Mouse (Mus musculus) midbrain, embryonic 13.5 days (tissue): ENCODE measurements around the gene Aspscr1. TPM values are rescaled to one million over a fixed set of nuclear protein-coding genes. Genes with fewer than 3 reads are reported as not detected.

Source experiments
- ATAC-seq: fragments of 200-750 bp; cut with Nextera tagmentation; 2 replicates; pipeline ENCODE4 v1.8.0; 2017; ENCODE audit warnings: mild to moderate bottlenecking, moderate TSS enrichment, moderate library complexity
- H3K27ac ChIP-seq: fragments of 300-500 bp; sonication (generic); 2 replicates; pipeline ENCODE4 v1.5.1; 2015; ENCODE audit warnings: inconsistent platforms, mild to moderate bottlenecking, moderate library complexity
- H3K27me3 ChIP-seq: fragments of 300-500 bp; sonication (generic); 2 replicates; pipeline ENCODE4 v1.6.1; 2015; ENCODE audit warnings: mild to moderate bottlenecking, inconsistent platforms
- H3K36me3 ChIP-seq: fragments of 300-500 bp; sonication (generic); 2 replicates; pipeline ENCODE4 v1.6.1; 2015; ENCODE audit warnings: mild to moderate bottlenecking, inconsistent platforms
- H3K4me1 ChIP-seq: fragments of 300-500 bp; sonication (generic); replicated peaks from 2 replicates; pipeline ENCODE4 v1.6.1; 2015; ENCODE audit warnings: inconsistent platforms
- H3K4me2 ChIP-seq: fragments of 300-500 bp; sonication (generic); replicated peaks from 2 replicates; pipeline ENCODE4 v1.6.1; 2015; ENCODE audit warnings: moderate library complexity, mild to moderate bottlenecking, inconsistent platforms
- H3K4me3 ChIP-seq: fragments of 300-500 bp; sonication (generic); replicated peaks from 2 replicates; pipeline ENCODE4 v1.5.1; 2015; ENCODE audit warnings: mild to moderate bottlenecking, inconsistent platforms
- H3K9ac ChIP-seq: fragments of 300-500 bp; sonication (generic); replicated peaks from 2 replicates; pipeline ENCODE4 v1.6.1; 2015; ENCODE audit warnings: mild to moderate bottlenecking, inconsistent platforms
- H3K9me3 ChIP-seq: fragments of 300-500 bp; sonication (generic); 2 replicates; pipeline ENCODE4 v1.6.1; 2016; ENCODE audit warnings: mild to moderate bottlenecking, inconsistent platforms
- WGBS: fragments of 180-500 bp; shearing (Covaris S2); methylation state at CpG from one replicate; pipeline ENCODE4 v1.1.7; 2015; 5-methylcytosine and 5-hydroxymethylcytosine counted together
- polyA plus RNA-seq: library from polyadenylated mRNA; unstranded; fragments of >200 nt; fragmentation: Nextera tagmentation; extraction: Ambion mirVana; gene quantifications from 2 replicates; pipeline ENCODE4 v1.2.1, GENCODE M21; 2015

The Aspscr1 gene
- polyA plus RNA-seq, 1 experiment from 2014 or later, result 154 TPM

- Histone ChIP-seq H3K36me3 (no peaks in the 10 kb centered on the region), H3K4me1 (peaks cover 23% of the 10 kb centered on the region), H3K27me3 (peaks cover 26% of the 10 kb centered on the region; the same call in 1 of the 2 replicates), H3K9ac (no peak overlapping the region; the same call in 1 of the 2 replicates), H3K4me2 (peak overlapping the region; percentile 36), H3K9me3 (no peaks in the 10 kb centered on the region), H3K4me3 (no peak overlapping the region), H3K27ac (no peak overlapping the region)
- WGBS, result 80% methylated on average over 35 of the region's 35 CpGs
- no peak for ATAC-seq
Measured at GRCm38 (mm10) chr11:120647047-120647830, 25.5 kb upstream of the Aspscr1 start.

DNA sequence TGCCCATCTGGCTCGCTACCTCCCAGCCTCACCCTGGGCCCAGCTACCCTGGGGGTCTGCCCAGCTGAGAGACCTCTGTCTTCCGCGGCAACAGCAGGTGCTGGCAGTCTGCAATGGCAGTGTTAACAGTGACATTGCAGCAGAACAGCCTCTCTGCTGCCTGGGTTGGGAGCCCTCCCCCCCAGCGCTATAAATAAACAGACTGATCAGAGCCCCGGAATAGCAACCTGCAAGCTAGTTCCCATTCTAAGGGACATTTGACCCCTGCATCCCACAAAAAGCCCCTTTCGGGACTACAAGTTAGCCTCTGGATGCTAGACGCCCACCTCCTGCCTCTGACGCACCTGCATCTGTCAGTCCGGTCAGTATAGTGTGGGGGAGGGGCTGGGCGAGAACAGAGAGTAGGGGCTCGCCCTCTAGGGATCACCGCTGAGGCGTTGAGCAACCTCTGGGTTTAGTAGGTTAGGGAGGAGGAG lies 24.7 kb upstream of the Aspscr1 start, which contains the start of gene Myadml2:
Gene Myadml2 (minus strand): TSS at position 158 of the 476 bp plus-strand sequence.
- H3K4me1 ChIP-seq, result peaks cover 15% of the 10 kb centered on the region
- no peak for ATAC-seq
- peak within 1 kb of the TSS; percentile 51 for H3K9ac ChIP-seq
- peaks cover 19% of the 10 kb centered on the region; the same call in 1 of the 2 replicates for H3K27me3 ChIP-seq
- no peaks in the 10 kb centered on the region for H3K9me3 ChIP-seq
- peak within 1 kb of the TSS; percentile 36 for H3K4me2 ChIP-seq
- WGBS, result 7% methylated on average over 13 of the region's 13 CpGs
- H3K36me3 ChIP-seq, result no peaks in the 10 kb centered on the region
- H3K4me3 ChIP-seq, result peak within 1 kb of the TSS; percentile 15
- no peak within 1 kb of the TSS for H3K27ac ChIP-seq

GRCm38 (mm10) chr11:120651872-120652271 lies 20.9 kb upstream of the Aspscr1 start:
- H3K9ac ChIP-seq, result no peak overlapping the region
- WGBS, result 69% methylated on average over 3 of the region's 3 CpGs
- no peaks in the 10 kb centered on the region for H3K9me3 ChIP-seq
- H3K27me3 ChIP-seq, result peaks cover 34% of the 10 kb centered on the region
- ATAC-seq, result no peak
- H3K4me2 ChIP-seq, result no peak overlapping the region
- H3K36me3 ChIP-seq, result no peaks in the 10 kb centered on the region
- peaks cover 9% of the 10 kb centered on the region for H3K4me1 ChIP-seq
- H3K4me3 ChIP-seq, result no peak overlapping the region
- H3K27ac ChIP-seq, result no peak overlapping the region

DNA sequence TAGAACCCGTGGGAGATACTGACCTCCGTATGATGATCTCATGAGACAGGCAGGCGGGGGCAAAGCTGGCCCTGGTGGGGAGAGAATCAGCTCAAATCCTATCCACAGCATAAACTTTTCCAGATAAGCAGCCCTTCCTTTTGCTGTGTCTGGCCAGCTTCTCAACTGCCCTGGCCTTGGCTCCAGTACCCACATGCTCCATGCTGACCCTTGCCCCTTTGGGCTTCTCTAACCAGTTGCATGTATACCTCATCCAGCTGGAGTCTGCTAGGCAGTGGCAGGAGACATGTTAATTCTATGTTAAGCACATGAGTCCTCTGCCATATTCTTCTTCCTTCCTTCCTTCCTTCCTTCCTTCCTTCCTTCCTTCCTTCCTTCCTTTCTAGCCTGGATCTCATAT lies 18.0 kb upstream of the Aspscr1 start:
- Histone ChIP-seq H3K9ac (no peak overlapping the region), H3K9me3 (no peaks in the 10 kb centered on the region), H3K4me1 (peaks cover 3% of the 10 kb centered on the region), H3K36me3 (no peaks in the 10 kb centered on the region), H3K4me3 (no peak overlapping the region), H3K27ac (no peak overlapping the region), H3K4me2 (no peak overlapping the region), H3K27me3 (peaks cover 50% of the 10 kb centered on the region)
- WGBS, result 83% methylated on average over 3 of the region's 3 CpGs
- ATAC-seq, result no peak

DNA sequence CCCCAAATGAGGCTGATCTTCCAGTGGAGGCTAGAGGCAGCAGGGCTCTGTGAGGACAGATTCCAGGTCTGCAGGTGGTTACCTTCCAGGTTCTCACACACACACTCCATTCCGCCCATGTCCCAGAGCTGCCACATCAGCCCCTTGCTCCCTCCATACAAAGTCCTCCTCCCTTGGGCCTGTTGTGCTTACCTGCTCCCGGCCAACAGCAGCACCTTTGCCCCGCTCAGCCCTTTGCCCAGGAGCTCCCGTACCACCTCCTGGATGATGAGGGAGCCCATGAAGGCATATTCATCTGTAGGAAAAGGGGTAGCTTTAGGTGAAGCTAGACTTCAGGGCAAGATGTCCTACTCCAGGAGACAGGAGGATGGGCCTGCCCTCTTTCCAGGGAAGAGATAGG lies 15.5 kb upstream of the Aspscr1 start:
- Histone ChIP-seq H3K9ac (no peak overlapping the region), H3K36me3 (no peaks in the 10 kb centered on the region), H3K4me3 (no peak overlapping the region), H3K9me3 (no peaks in the 10 kb centered on the region), H3K27ac (no peak overlapping the region), H3K4me2 (no peak overlapping the region), H3K27me3 (peaks cover 73% of the 10 kb centered on the region), H3K4me1 (peaks cover 19% of the 10 kb centered on the region)
- WGBS, result 94% methylated on average over 4 of the region's 4 CpGs
- no peak for ATAC-seq

GRCm38 (mm10) chr11:120658876-120659410 lies 13.8 kb upstream of the Aspscr1 start:
- H3K4me2 ChIP-seq, result no peak overlapping the region
- no peaks in the 10 kb centered on the region for H3K36me3 ChIP-seq
- 3% methylated on average over 24 of the region's 24 CpGs for WGBS
- H3K27ac ChIP-seq, result no peak overlapping the region
- no peak overlapping the region for H3K4me3 ChIP-seq
- peaks cover 19% of the 10 kb centered on the region for H3K4me1 ChIP-seq
- no peak overlapping the region for H3K9ac ChIP-seq
- peaks cover 88% of the 10 kb centered on the region for H3K27me3 ChIP-seq
- no peak for ATAC-seq
- no peaks in the 10 kb centered on the region for H3K9me3 ChIP-seq

DNA sequence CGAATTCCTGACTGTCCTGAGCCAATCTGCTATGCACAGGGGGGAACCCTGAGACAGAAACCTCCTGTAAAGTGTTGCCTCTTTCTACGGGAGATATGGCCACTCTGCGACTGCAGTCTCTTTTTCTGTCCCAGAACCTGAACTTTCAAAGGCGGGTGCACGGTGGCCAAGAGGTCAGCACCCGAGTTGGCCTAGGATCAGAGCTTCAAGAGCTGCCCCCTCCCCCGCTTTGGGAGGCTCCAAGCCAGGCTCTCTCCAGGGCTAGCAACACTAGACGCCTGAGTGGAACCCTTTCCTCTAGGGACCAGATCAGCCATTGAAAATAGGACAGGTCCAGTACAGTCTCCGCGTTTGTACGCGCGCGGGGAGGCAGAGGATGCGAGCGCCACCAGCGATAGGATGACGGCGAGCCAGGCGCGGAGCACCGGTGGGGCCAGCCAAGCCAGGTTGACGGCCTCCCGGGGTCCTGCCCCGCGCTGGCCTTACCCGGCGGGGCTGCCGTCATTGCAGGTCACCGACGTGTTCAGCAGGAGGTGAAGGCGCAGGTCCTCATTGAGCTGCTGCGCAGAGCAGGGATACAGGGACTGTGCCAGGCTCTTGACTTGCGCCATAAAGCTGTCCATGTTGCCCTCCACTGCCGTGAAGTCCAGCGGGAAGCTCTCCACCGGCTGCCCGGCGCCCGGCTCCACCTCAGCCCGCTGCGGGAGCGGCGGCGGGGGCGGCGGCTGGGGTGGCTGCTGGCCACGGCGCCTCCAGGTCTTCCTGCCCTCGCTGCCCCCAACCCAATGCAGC lies 13.1 kb upstream of the Aspscr1 start:
- peaks cover 19% of the 10 kb centered on the region for H3K4me1 ChIP-seq
- H3K4me3 ChIP-seq, result peak overlapping the region; percentile 38
- no peak overlapping the region for H3K9ac ChIP-seq
- H3K27ac ChIP-seq, result no peak overlapping the region
- H3K4me2 ChIP-seq, result peak overlapping the region; percentile 60
- ATAC-seq, result peak; percentile 32; the same call in 1 of the 2 replicates
- no peaks in the 10 kb centered on the region for H3K9me3 ChIP-seq
- WGBS, result 3% methylated on average over 49 of the region's 50 CpGs
- no peaks in the 10 kb centered on the region for H3K36me3 ChIP-seq
- peaks cover 90% of the 10 kb centered on the region for H3K27me3 ChIP-seq

- under 1% methylated on average over 95 of the region's 95 CpGs for WGBS
- Histone ChIP-seq H3K4me1 (peaks cover 19% of the 10 kb centered on the region), H3K27me3 (peaks cover 97% of the 10 kb centered on the region), H3K4me3 (peak overlapping the region; percentile 38), H3K9me3 (no peaks in the 10 kb centered on the region), H3K36me3 (no peaks in the 10 kb centered on the region), H3K27ac (no peak overlapping the region), H3K4me2 (peak overlapping the region; percentile 60), H3K9ac (no peak overlapping the region)
- peak; percentile 51; the same call in 1 of the 2 replicates for ATAC-seq
Measured at GRCm38 (mm10) chr11:120660301-120661075, 12.3 kb upstream of the Aspscr1 start.

DNA sequence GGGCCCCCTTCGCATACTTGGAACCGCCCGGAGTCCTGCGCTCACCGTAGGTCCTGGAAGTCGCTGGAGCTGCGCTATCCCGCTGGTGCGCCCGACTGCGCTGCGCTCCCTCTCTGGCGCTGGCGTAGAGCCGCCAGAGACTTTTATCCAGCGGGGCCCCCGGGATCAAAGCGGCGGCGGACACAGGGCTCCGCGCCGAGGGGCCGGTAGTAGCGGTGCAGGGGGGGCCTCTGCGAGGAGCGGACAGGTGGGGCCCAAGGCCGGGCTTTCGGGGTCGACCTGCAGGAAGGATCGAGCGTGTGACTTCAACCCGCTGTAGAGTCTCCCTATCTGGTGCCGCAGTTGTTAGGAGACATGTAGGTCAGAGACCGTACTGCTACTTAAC lies 11.7 kb upstream of the Aspscr1 start, which contains the start of gene Notum:
Gene Notum (minus strand): TSS at position 100 of the 385 bp plus-strand sequence.
- Histone ChIP-seq H3K36me3 (no peaks in the 10 kb centered on the region), H3K9me3 (no peaks in the 10 kb centered on the region), H3K4me1 (peaks cover 19% of the 10 kb centered on the region), H3K27me3 (peaks cover 93% of the 10 kb centered on the region), H3K4me2 (peak within 1 kb of the TSS; percentile 60), H3K27ac (no peak within 1 kb of the TSS), H3K4me3 (peak within 1 kb of the TSS; percentile 38), H3K9ac (no peak within 1 kb of the TSS)
- WGBS, result under 1% methylated on average over 35 of the region's 35 CpGs
- no peak for ATAC-seq

DNA sequence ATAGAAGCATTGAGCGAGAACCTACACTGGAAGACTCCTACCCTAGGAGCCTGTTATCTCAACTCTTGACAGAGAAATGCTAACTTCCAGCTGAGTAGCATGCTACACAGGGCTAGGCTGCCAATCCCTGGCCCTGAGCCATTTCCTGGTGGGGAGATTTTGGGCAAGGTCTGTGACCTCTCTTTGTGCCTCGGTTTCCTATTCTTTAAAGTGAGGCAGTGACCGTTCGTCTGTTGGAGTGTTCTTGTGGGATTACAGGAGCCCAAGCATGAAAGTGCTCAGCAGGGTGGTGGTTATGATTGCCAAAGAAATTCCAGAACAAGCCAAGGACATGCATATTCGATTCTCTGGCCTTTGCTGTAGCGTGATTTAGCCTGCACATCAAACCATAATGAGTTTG lies 10.0 kb upstream of the Aspscr1 start:
- no peaks in the 10 kb centered on the region for H3K9me3 ChIP-seq
- peaks cover 25% of the 10 kb centered on the region for H3K4me1 ChIP-seq
- H3K9ac ChIP-seq, result no peak overlapping the region
- H3K27ac ChIP-seq, result no peak overlapping the region
- no peak overlapping the region for H3K4me3 ChIP-seq
- no peak overlapping the region for H3K4me2 ChIP-seq
- H3K36me3 ChIP-seq, result no peaks in the 10 kb centered on the region
- H3K27me3 ChIP-seq, result peaks cover 76% of the 10 kb centered on the region
- ATAC-seq, result no peak
- 22% methylated on average over 6 of the region's 6 CpGs for WGBS

GRCm38 (mm10) chr11:120663714-120664113 lies 9.1 kb upstream of the Aspscr1 start:
- WGBS, result 53% methylated on average over 5 of the region's 5 CpGs
- H3K36me3 ChIP-seq, result no peaks in the 10 kb centered on the region
- H3K9me3 ChIP-seq, result no peaks in the 10 kb centered on the region
- no peak overlapping the region for H3K4me3 ChIP-seq
- no peak for ATAC-seq
- H3K27me3 ChIP-seq, result peaks cover 67% of the 10 kb centered on the region
- H3K4me2 ChIP-seq, result no peak overlapping the region
- H3K27ac ChIP-seq, result no peak overlapping the region
- peaks cover 25% of the 10 kb centered on the region for H3K4me1 ChIP-seq
- no peak overlapping the region for H3K9ac ChIP-seq
